Mouse (Mus musculus) brain, embryonic 14.5 days (tissue): ENCODE data around the gene Mrps2. TPM values are rescaled to one million over a fixed set of nuclear protein-coding genes. Genes with fewer than 3 reads are reported as not detected.

Source experiments
- DNase-seq: peaks from one replicate; pipeline ENCODE4 v3.0.0-alpha.2; 2011; ENCODE audit warnings: low read depth
- CTCF ChIP-seq: fragments of 200-500 bp; IDR thresholded peaks from 2 replicates; pipeline ENCODE4 v1.5.1; 2012; ENCODE audit warnings: inconsistent platforms, mild to moderate bottlenecking, moderate library complexity, borderline replicate concordance; ENCODE audit not compliant: insufficient read depth, insufficient read length; ENCODE audit errors: extremely low read depth
- POLR2A ChIP-seq: fragments of 200-500 bp; IDR thresholded peaks from 2 replicates; pipeline ENCODE4 v1.6.1; 2012; ENCODE audit warnings: mild to moderate bottlenecking, inconsistent platforms, borderline replicate concordance; ENCODE audit not compliant: poor library complexity, insufficient read depth, insufficient read length, severe bottlenecking; ENCODE audit errors: extremely low read depth
- polyA plus RNA-seq: library from polyadenylated mRNA; depleted of rRNA; stranded (reverse); fragments of >200 nt; gene quantifications from 2 replicates; pipeline ENCODE4 v1.2.3, GENCODE M21; 2012; rRNA removed

The Mrps2 gene
- 50.3 and 61.5 TPM in 2 replicates for polyA plus RNA-seq

- TF ChIP-seq CTCF: peak; percentile 90
- peak; percentile 88; the same call in 1 of the 2 replicates for TF ChIP-seq POLR2A
- DNase-seq: peak; percentile 95
Observed at GRCm38 (mm10) chr2:28467860-28468485, at the start of gene Mrps2. Mrps2 (plus strand) TSS chr2:28468066.

- TF ChIP-seq POLR2A: no peak
- peak; percentile 96 for TF ChIP-seq CTCF
- peak; percentile 94 for DNase-seq
Observed at GRCm38 (mm10) chr2:28419898-28420297, 48.0 kb upstream of the Mrps2 start.

DNA sequence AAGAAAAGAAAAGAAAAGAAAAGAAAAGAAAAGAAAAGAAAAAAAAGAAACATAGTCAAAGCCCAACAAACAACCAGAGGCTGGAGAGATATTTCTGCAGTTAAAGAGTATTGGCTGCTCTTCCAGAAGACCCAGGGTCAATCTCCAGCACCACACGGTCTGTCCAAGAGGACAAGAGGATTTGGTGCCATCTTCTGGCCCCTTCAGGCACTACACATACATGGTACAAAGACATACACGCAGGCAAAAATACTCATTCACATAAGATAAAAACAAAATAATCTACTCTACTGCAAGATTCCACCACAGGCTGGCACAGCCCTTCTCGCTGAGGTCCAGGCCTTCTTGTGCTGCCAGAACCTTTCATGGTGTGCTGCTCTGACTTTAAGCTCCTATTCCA, 44.7 kb upstream of the Mrps2 start:
- peak; percentile 45 for DNase-seq
- TF ChIP-seq CTCF (peak; percentile 53; the same call in 1 of the 2 replicates), POLR2A (no peak)

DNA sequence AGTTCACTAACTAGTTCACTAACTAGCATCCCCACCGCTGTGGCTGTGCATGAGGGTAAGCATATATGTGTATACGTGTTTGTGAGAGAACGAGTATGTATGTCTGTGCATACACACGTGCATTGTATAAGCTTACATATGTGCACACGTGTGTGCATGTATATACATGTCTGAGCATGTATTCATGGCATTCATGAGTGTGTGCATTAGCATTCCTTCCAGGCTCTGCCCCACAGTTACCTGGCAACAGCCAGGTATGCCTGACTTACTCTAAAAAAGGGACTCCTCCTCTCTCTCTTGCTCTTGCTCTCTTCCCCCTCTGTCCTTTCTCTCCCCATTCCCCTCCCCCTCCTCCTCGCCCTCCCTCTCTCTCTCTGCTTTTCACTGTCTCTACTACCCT, 40.6 kb upstream of the Mrps2 start:
- DNase-seq: no peak
- TF ChIP-seq CTCF (no peak), POLR2A (no peak)

GRCm38 (mm10) chr2:28430846-28431245, 37.0 kb upstream of the Mrps2 start:
- DNase-seq: no peak
- no peak for TF ChIP-seq POLR2A
- TF ChIP-seq CTCF: no peak

GRCm38 (mm10) chr2:28432811-28433210, 35.1 kb upstream of the Mrps2 start:
- TF ChIP-seq POLR2A (no peak), CTCF (no peak)
- no peak for DNase-seq

GRCm38 (mm10) chr2:28433512-28433911, 34.4 kb upstream of the Mrps2 start:
- DNase-seq: no peak
- no peak for TF ChIP-seq CTCF
- no peak for TF ChIP-seq POLR2A

- no peak for TF ChIP-seq POLR2A
Observed at GRCm38 (mm10) chr2:28435401-28435800, 32.5 kb upstream of the Mrps2 start.

GRCm38 (mm10) chr2:28440842-28441241, 27.0 kb upstream of the Mrps2 start:
- TF ChIP-seq POLR2A (no peak), CTCF (no peak)
- DNase-seq: no peak

More at GRCm38 (mm10) chr2:28435401-28435800, 32.5 kb upstream of the Mrps2 start:
- no peak for DNase-seq

GRCm38 (mm10) chr2:28445082-28445481, 22.8 kb upstream of the Mrps2 start:
- DNase-seq: no peak
- TF ChIP-seq CTCF (no peak), POLR2A (no peak)

- DNase-seq: no peak
- no peak for TF ChIP-seq POLR2A
- no peak for TF ChIP-seq CTCF
Observed at GRCm38 (mm10) chr2:28446181-28446514, 21.7 kb upstream of the Mrps2 start.

GRCm38 (mm10) chr2:28446515-28447314, 21.2 kb upstream of the Mrps2 start, which contains the start of gene Ppp1r26:
Ppp1r26 (plus strand) TSS chr2:28446800.
- TF ChIP-seq POLR2A: peak; percentile 61
- TF ChIP-seq CTCF: no peak

More at GRCm38 (mm10) chr2:28446515-28447314, 21.2 kb upstream of the Mrps2 start, which contains the start of gene Ppp1r26:
- peak; percentile 69 for DNase-seq
